Mouse (Mus musculus): ENCODE results near the gene Srsf10.

GRCm38 (mm10) chr4:135839293-135840011 is 16.1 kb upstream of the Srsf10 start:
- TF ChIP-seq CTCF (IDR thresholded peaks at IDR 0.05; ENCODE audit: low read depth, low read length), result no peak
- no peak for TF ChIP-seq GATA1 (IDR thresholded peaks at IDR 0.05; ENCODE audit: borderline replicate concordance, low read length)
